Mouse (Mus musculus) liver, embryonic 15.5 days (tissue): ENCODE measurements around the gene Lancl3. TPM values are rescaled to one million over a fixed set of nuclear protein-coding genes. Genes with fewer than 3 reads are reported as not detected.

Source experiments
- ATAC-seq: fragments of 200-750 bp; cut with Nextera tagmentation; 2 replicates; pipeline ENCODE4 v1.8.0; 2017; ENCODE audit warnings: moderate number of reproducible peaks, mild to moderate bottlenecking, moderate library complexity; ENCODE audit not compliant: insufficient read depth
- H3K27ac ChIP-seq: fragments of 300-500 bp; sonication (generic); replicated peaks from 2 replicates; pipeline ENCODE4 v1.5.1; 2015; ENCODE audit warnings: mild to moderate bottlenecking, inconsistent platforms
- H3K27me3 ChIP-seq: fragments of 300-500 bp; sonication (generic); 2 replicates; pipeline ENCODE4 v1.6.1; 2015; ENCODE audit warnings: mild to moderate bottlenecking, inconsistent platforms
- H3K36me3 ChIP-seq: fragments of 300-500 bp; sonication (generic); replicated peaks from 2 replicates; pipeline ENCODE4 v1.6.1; 2015; ENCODE audit warnings: moderate library complexity, mild to moderate bottlenecking, inconsistent platforms
- H3K4me1 ChIP-seq: fragments of 300-500 bp; sonication (generic); replicated peaks from 2 replicates; pipeline ENCODE4 v1.6.1; 2015; ENCODE audit warnings: inconsistent platforms
- H3K4me2 ChIP-seq: fragments of 300-500 bp; sonication (generic); 2 replicates; pipeline ENCODE4 v1.6.1; 2015; ENCODE audit warnings: moderate library complexity, mild to moderate bottlenecking, inconsistent platforms
- H3K4me3 ChIP-seq: fragments of 300-500 bp; sonication (generic); replicated peaks from 2 replicates; pipeline ENCODE4 v1.5.1; 2015; ENCODE audit warnings: mild to moderate bottlenecking, inconsistent platforms
- H3K9ac ChIP-seq: fragments of 300-500 bp; sonication (generic); 2 replicates; pipeline ENCODE4 v1.6.1; 2015; ENCODE audit warnings: moderate library complexity, mild to moderate bottlenecking, inconsistent platforms
- H3K9me3 ChIP-seq: fragments of 300-500 bp; sonication (generic); replicated peaks from 2 replicates; pipeline ENCODE4 v1.6.1; 2016; ENCODE audit warnings: inconsistent platforms
- WGBS: fragments of 180-500 bp; shearing (Covaris S2); methylation state at CpG from one replicate; pipeline ENCODE4 v1.1.7; 2015; ENCODE audit warnings: mixed read lengths; ENCODE audit not compliant: insufficient replicate concordance; 5-methylcytosine and 5-hydroxymethylcytosine counted together
- polyA plus RNA-seq: library from polyadenylated mRNA; unstranded; fragments of >200 nt; fragmentation: Nextera tagmentation; extraction: Ambion mirVana; gene quantifications from 2 replicates; pipeline ENCODE4 v1.2.1, GENCODE M21; 2015

Gene Lancl3
- polyA plus RNA-seq, result 0.24 and 0.28 TPM in 2 replicates

- ATAC-seq, result no peak
- 7% methylated on average over 45 of the region's 49 CpGs for WGBS
- no peak within 1 kb of the TSS for H3K9ac ChIP-seq
Observed at GRCm38 (mm10) chrX:9199761-9200371, at the start of gene Lancl3. Gene Lancl3 (plus strand): TSS chrX:9199902.

GRCm38 (mm10) chrX:9179011-9179410 is 20.7 kb upstream of the Lancl3 start:
- no peak for ATAC-seq
- Histone ChIP-seq H3K27ac (no peak overlapping the region), H3K9ac (no peak overlapping the region), H3K4me3 (no peak overlapping the region), H3K4me1 (no peaks in the 10 kb centered on the region), H3K9me3 (no peaks in the 10 kb centered on the region), H3K4me2 (no peak overlapping the region), H3K36me3 (no peaks in the 10 kb centered on the region), H3K27me3 (no peaks in the 10 kb centered on the region)
- WGBS, result 50% methylated on average over 2 of the region's 2 CpGs

More at GRCm38 (mm10) chrX:9199761-9200371, at the start of gene Lancl3:
- peak within 1 kb of the TSS; percentile 62 for H3K4me2 ChIP-seq
- H3K9me3 ChIP-seq, result no peaks in the 10 kb centered on the region
- no peaks in the 10 kb centered on the region for H3K4me1 ChIP-seq
- H3K27ac ChIP-seq, result no peak within 1 kb of the TSS
- peak within 1 kb of the TSS; percentile 39 for H3K4me3 ChIP-seq
- no peaks in the 10 kb centered on the region for H3K36me3 ChIP-seq
- H3K27me3 ChIP-seq, result peaks cover 30% of the 10 kb centered on the region

GRCm38 (mm10) chrX:9181570-9181969 is 18.1 kb upstream of the Lancl3 start:
- Histone ChIP-seq H3K27me3 (no peaks in the 10 kb centered on the region), H3K9me3 (no peaks in the 10 kb centered on the region), H3K27ac (no peak overlapping the region), H3K36me3 (no peaks in the 10 kb centered on the region), H3K4me2 (no peak overlapping the region), H3K4me3 (no peak overlapping the region), H3K9ac (no peak overlapping the region), H3K4me1 (no peaks in the 10 kb centered on the region)
- 24% methylated on average over 5 of the region's 5 CpGs for WGBS
- no peak for ATAC-seq

GRCm38 (mm10) chrX:9200380-9200917 is 747 bp downstream of the Lancl3 start:
- WGBS, result 18% methylated on average over 69 of the region's 72 CpGs
- Histone ChIP-seq H3K4me1 (no peaks in the 10 kb centered on the region), H3K4me2 (peak overlapping the region; percentile 62), H3K9ac (no peak overlapping the region), H3K9me3 (no peaks in the 10 kb centered on the region), H3K27ac (no peak overlapping the region), H3K27me3 (peaks cover 30% of the 10 kb centered on the region), H3K36me3 (no peaks in the 10 kb centered on the region), H3K4me3 (peak overlapping the region; percentile 39)
- no peak for ATAC-seq

GRCm38 (mm10) chrX:9201954-9202353 is 2.3 kb downstream of the Lancl3 start:
- Histone ChIP-seq H3K4me2 (no peak overlapping the region), H3K27ac (no peak overlapping the region), H3K9me3 (no peaks in the 10 kb centered on the region), H3K36me3 (no peaks in the 10 kb centered on the region), H3K4me1 (no peaks in the 10 kb centered on the region), H3K4me3 (no peak overlapping the region), H3K27me3 (peaks cover 27% of the 10 kb centered on the region), H3K9ac (no peak overlapping the region)
- 56% methylated on average over 2 of the region's 2 CpGs for WGBS
- no peak for ATAC-seq

- no peaks in the 10 kb centered on the region for H3K9me3 ChIP-seq
- ATAC-seq, result no peak
- 53% methylated on average over 7 of the region's 7 CpGs for WGBS
- no peak overlapping the region for H3K27ac ChIP-seq
- no peaks in the 10 kb centered on the region for H3K4me1 ChIP-seq
- no peaks in the 10 kb centered on the region for H3K36me3 ChIP-seq
- H3K9ac ChIP-seq, result no peak overlapping the region
- no peak overlapping the region for H3K4me3 ChIP-seq
- H3K27me3 ChIP-seq, result peaks cover 27% of the 10 kb centered on the region
- no peak overlapping the region for H3K4me2 ChIP-seq
Observed at GRCm38 (mm10) chrX:9202781-9203405, 3.2 kb downstream of the Lancl3 start.

- Histone ChIP-seq H3K27me3 (peaks cover 7% of the 10 kb centered on the region), H3K4me2 (no peak overlapping the region), H3K27ac (no peak overlapping the region), H3K36me3 (no peaks in the 10 kb centered on the region), H3K4me1 (no peaks in the 10 kb centered on the region), H3K9me3 (no peaks in the 10 kb centered on the region), H3K9ac (no peak overlapping the region), H3K4me3 (no peak overlapping the region)
- 49% methylated on average over 2 of the region's 2 CpGs for WGBS
- no peak for ATAC-seq
Observed at GRCm38 (mm10) chrX:9205121-9205520, 5.4 kb downstream of the Lancl3 start.

- Histone ChIP-seq H3K4me3 (no peak overlapping the region), H3K4me1 (no peaks in the 10 kb centered on the region), H3K9ac (no peak overlapping the region), H3K4me2 (no peak overlapping the region), H3K36me3 (no peaks in the 10 kb centered on the region), H3K9me3 (no peaks in the 10 kb centered on the region), H3K27me3 (no peaks in the 10 kb centered on the region), H3K27ac (no peak overlapping the region)
- WGBS, result 62% methylated on average over 2 of the region's 2 CpGs
- no peak for ATAC-seq
Observed at GRCm38 (mm10) chrX:9216244-9216643, 16.5 kb downstream of the Lancl3 start.

GRCm38 (mm10) chrX:9219570-9219969 is 19.9 kb downstream of the Lancl3 start:
- H3K4me2 ChIP-seq, result no peak overlapping the region
- 73% methylated on average over 3 of the region's 3 CpGs for WGBS
- no peaks in the 10 kb centered on the region for H3K9me3 ChIP-seq
- ATAC-seq, result no peak
- H3K4me1 ChIP-seq, result peaks cover 5% of the 10 kb centered on the region
- H3K4me3 ChIP-seq, result no peak overlapping the region
- H3K27me3 ChIP-seq, result no peaks in the 10 kb centered on the region
- no peaks in the 10 kb centered on the region for H3K36me3 ChIP-seq
- no peak overlapping the region for H3K9ac ChIP-seq
- H3K27ac ChIP-seq, result no peak overlapping the region

- H3K27me3 ChIP-seq, result no peaks in the 10 kb centered on the region
- no peak overlapping the region for H3K4me2 ChIP-seq
- H3K36me3 ChIP-seq, result no peaks in the 10 kb centered on the region
- no peak overlapping the region for H3K27ac ChIP-seq
- H3K4me1 ChIP-seq, result peaks cover 5% of the 10 kb centered on the region
- H3K4me3 ChIP-seq, result no peak overlapping the region
- 19% methylated on average over 6 of the region's 6 CpGs for WGBS
- no peak for ATAC-seq
- no peaks in the 10 kb centered on the region for H3K9me3 ChIP-seq
- H3K9ac ChIP-seq, result no peak overlapping the region
Observed at GRCm38 (mm10) chrX:9221206-9221605, 21.5 kb downstream of the Lancl3 start.

- peaks cover 5% of the 10 kb centered on the region for H3K4me1 ChIP-seq
- H3K36me3 ChIP-seq, result no peaks in the 10 kb centered on the region
- H3K9me3 ChIP-seq, result no peaks in the 10 kb centered on the region
- H3K4me3 ChIP-seq, result no peak overlapping the region
- no peak for ATAC-seq
- H3K27ac ChIP-seq, result no peak overlapping the region
- H3K9ac ChIP-seq, result no peak overlapping the region
- H3K27me3 ChIP-seq, result no peaks in the 10 kb centered on the region
- WGBS, result 70% methylated on average over 4 of the region's 4 CpGs
- no peak overlapping the region for H3K4me2 ChIP-seq
Observed at GRCm38 (mm10) chrX:9221736-9222135, 22.0 kb downstream of the Lancl3 start.
